Mouse (Mus musculus) E14TG2a.4 (cell line): Measurements from ENCODE around the gene Col25a1.

Source experiments
- H3K27me3 ChIP-seq: 2 replicates; pipeline ENCODE4 v1.6.1; 2014; ENCODE audit warnings: low read length, control low read depth; ENCODE audit not compliant: insufficient read depth
- H3K36me3 ChIP-seq: 2 replicates; pipeline ENCODE4 v1.6.1; 2014; ENCODE audit warnings: low read length, control low read depth; ENCODE audit not compliant: insufficient read depth
- H3K4me1 ChIP-seq: replicated peaks from 2 replicates; pipeline ENCODE4 v1.6.1; 2014; ENCODE audit warnings: low read depth, low read length, control low read depth
- H3K4me3 ChIP-seq: replicated peaks from 2 replicates; pipeline ENCODE4 v1.5.1; 2014; ENCODE audit warnings: mild to moderate bottlenecking, low read length
- H3K9me3 ChIP-seq: 2 replicates; pipeline ENCODE4 v1.6.1; 2014; ENCODE audit warnings: low read length, control low read depth
- CTCF ChIP-seq: conservative IDR thresholded peaks from 2 replicates; pipeline ENCODE4 v1.5.1; 2014; ENCODE audit warnings: low read length
- NANOG ChIP-seq: IDR thresholded peaks from 2 replicates; pipeline ENCODE4 v1.6.1; 2014; ENCODE audit warnings: borderline replicate concordance, low read length, mixed read lengths
- POU5F1 ChIP-seq: IDR thresholded peaks from 2 replicates; pipeline ENCODE4 v1.6.1; 2014; ENCODE audit warnings: low read length, borderline replicate concordance

The Col25a1 gene

DNA sequence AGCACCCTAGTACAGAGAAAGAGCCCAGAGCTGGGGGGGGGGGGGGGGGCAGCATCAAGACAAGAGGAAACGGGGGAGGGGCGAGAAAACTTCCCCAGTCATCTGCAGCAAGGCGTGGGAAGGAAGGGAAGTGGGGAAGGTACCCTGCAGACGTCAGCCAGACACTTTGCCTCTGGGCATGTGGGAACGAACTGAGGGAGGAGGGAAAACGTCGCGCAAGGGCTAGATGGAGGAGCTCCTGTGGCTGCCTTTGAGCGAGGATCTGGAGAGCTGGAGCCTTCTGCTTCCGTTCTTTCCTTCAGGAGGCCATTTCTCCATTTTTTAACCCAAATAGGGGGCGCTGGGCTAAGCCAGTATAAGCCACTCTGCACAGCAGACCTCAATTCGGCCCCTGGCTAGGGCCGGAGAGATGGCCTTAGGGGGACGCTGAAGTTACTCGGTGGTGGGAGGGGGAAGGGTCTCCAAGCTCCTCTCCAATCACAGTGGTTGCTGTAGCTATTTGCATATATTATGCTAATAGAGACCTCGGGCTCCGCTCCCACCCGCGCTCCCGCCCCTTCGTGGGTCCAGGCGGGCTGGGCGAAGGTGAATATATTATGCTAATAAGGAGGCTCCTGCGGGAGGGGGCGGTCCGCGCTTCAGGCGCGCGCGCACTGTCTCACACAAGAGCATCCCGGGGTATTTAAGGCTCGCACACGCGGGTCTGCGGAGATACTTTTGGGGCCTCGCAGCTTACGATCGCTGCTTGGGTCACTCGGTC is 49.1 kb downstream of the Col25a1 start:
- Histone ChIP-seq H3K9me3 (no peaks in the 10 kb centered on the region), H3K36me3 (no peaks in the 10 kb centered on the region), H3K4me3 (peak overlapping the region; percentile 78), H3K4me1 (peaks cover 17% of the 10 kb centered on the region), H3K27me3 (peaks cover 54% of the 10 kb centered on the region)
- TF ChIP-seq POU5F1: no peak
- no peak for TF ChIP-seq CTCF
- no peak for TF ChIP-seq NANOG

DNA sequence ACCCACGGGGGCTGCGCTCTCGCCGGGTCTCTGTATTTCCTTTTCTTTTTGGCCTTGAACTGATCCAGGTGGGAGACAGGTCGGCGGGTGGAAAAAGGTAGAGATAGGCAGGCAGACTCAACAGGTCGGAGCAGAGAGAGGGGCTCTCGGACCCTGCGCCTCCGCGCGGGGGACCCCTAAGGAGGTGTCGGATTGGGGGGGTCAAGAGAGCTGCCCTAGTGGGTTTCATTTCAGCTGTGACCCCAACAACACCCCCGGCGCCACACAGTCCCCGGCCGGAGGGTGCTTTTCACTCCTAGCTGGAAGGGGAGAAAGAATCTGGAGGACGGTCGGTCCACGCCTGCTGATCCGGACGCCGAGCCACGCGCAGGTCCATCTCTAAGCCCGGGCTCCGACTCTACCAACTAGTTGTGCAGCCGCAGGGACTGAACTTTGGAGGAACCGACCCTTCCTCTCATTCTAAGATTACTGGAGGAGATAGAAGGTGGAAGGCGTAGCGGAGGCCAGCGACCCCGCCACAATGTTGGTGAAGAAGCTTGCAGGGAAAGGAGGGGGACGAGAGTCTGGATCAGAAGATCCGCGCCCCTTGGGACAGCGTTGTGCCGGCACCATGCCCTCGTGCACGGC is 49.8 kb downstream of the Col25a1 start:
- Histone ChIP-seq H3K4me1 (peaks cover 17% of the 10 kb centered on the region), H3K4me3 (peak overlapping the region; percentile 78), H3K9me3 (no peaks in the 10 kb centered on the region), H3K27me3 (peaks cover 54% of the 10 kb centered on the region), H3K36me3 (no peaks in the 10 kb centered on the region)
- TF ChIP-seq CTCF (no peak), POU5F1 (no peak), NANOG (no peak)

DNA sequence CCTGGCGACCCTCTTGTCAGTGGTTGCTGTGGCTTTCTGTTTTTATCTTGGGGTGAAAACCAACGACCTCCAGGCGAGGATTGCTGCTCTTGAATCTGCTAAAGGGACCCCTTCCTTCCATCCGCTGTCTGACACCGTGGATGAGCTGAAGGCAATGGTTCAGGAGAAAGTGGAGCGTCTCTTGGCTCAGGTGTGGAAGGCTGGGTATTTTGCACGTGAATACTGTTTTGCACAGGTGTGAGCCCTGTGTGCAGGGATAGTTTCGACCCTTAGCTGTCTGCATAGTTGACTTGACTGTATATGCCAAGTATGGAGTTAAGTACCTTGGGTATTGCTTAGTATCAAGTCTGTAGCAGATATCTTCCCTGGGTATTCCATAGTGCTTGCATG is 50.3 kb downstream of the Col25a1 start:
- TF ChIP-seq POU5F1 (no peak), CTCF (no peak), NANOG (no peak)
- no peaks in the 10 kb centered on the region for H3K36me3 ChIP-seq
- peak overlapping the region; percentile 78 for H3K4me3 ChIP-seq
- no peaks in the 10 kb centered on the region for H3K9me3 ChIP-seq
- H3K27me3 ChIP-seq: peaks cover 54% of the 10 kb centered on the region
- H3K4me1 ChIP-seq: peaks cover 17% of the 10 kb centered on the region

DNA sequence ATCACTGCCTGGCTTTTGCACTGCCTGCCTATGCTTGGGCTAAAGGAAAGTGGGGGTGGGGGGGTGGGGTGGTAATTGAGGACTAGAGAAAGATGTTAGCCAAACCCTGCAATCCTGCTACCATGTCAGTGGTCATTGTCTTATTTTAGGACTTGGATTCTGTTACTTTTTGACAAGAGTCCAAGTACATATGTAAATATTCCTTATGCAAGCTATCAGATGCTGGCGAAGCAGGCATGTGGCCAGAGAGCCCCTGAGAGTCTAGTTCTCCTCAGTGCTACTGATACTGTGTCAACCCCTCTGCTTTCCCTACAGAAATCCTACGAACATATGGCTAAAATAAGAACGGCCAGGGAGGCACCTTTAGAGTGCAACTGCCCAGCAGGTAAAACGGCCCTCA is 51.1 kb downstream of the Col25a1 start:
- H3K4me1 ChIP-seq: peaks cover 17% of the 10 kb centered on the region
- H3K4me3 ChIP-seq: no peak overlapping the region
- peaks cover 53% of the 10 kb centered on the region for H3K27me3 ChIP-seq
- no peaks in the 10 kb centered on the region for H3K9me3 ChIP-seq
- no peak for TF ChIP-seq POU5F1
- no peaks in the 10 kb centered on the region for H3K36me3 ChIP-seq

DNA sequence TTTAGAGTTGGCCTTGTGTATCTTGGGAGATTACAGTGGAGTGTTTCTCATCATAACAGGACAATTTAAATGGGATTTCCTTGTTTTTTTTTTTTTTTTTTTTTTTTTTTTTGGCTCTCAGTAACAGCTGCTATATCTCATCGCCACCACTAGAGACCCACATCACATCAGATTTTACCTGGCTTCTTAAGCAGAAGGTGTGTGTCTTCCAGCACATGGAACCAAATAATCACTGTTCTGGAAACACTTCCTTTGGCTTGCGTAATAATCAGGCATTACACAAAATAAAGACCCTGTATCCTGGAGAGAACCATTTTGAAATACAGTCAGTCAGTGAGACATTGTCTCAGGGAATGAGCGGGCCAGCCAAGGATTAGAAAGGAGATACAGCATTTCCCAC is 53.8 kb downstream of the Col25a1 start:
- TF ChIP-seq CTCF (peak; percentile 47; the same call in 1 of the 2 replicates), NANOG (no peak), POU5F1 (no peak)
- H3K9me3 ChIP-seq: no peaks in the 10 kb centered on the region
- peaks cover 17% of the 10 kb centered on the region for H3K4me1 ChIP-seq
- H3K4me3 ChIP-seq: no peak overlapping the region
- H3K27me3 ChIP-seq: peaks cover 27% of the 10 kb centered on the region
- no peaks in the 10 kb centered on the region for H3K36me3 ChIP-seq

DNA sequence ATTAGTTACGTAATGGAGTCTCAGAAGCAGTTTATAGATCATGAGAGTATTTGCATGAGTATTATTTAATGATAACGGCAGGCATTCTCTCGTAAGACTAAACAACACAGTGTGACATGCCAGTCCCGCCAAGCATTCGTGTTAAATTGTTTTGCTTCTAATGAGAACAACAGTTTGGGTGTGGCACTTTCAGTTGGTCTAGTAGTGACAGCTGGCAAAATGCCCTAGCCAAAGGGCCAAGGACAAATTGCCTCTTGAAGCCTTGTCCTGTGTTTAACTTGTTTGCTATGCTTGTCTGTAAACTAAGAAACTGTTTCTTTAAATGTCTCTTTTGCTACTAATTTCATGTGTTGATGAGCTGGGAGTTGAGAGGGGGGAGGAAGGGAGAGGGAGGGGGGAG is 56.3 kb downstream of the Col25a1 start:
- TF ChIP-seq POU5F1 (no peak), NANOG (no peak)
- Histone ChIP-seq H3K27me3 (peaks cover 5% of the 10 kb centered on the region; the same call in 1 of the 2 replicates), H3K4me1 (no peaks in the 10 kb centered on the region), H3K4me3 (no peak overlapping the region), H3K36me3 (no peaks in the 10 kb centered on the region), H3K9me3 (no peaks in the 10 kb centered on the region)

DNA sequence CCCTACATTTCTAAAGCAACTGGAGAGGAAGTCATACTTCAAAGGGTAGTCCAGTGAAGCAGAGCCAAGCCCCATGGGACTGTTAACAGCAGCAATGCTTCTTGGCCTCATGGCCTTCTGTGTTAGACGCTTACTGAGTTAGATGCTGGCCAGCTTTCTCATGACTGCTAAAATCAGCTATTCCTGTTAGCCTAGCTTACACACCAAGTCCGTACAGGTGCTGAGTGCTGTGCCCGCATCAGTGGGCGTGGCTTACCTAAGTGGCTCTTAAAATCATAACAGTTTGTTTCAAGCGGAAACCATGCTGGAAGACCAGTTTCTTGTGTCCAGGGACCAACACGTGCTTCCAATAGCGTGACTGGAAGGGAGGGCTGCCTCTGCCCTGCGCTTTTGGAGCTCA is 62.1 kb downstream of the Col25a1 start:
- H3K36me3 ChIP-seq: no peaks in the 10 kb centered on the region
- H3K4me1 ChIP-seq: no peaks in the 10 kb centered on the region
- H3K4me3 ChIP-seq: no peak overlapping the region
- H3K9me3 ChIP-seq: no peaks in the 10 kb centered on the region
- H3K27me3 ChIP-seq: no peaks in the 10 kb centered on the region
- TF ChIP-seq CTCF (no peak), NANOG (no peak), POU5F1 (no peak)

DNA sequence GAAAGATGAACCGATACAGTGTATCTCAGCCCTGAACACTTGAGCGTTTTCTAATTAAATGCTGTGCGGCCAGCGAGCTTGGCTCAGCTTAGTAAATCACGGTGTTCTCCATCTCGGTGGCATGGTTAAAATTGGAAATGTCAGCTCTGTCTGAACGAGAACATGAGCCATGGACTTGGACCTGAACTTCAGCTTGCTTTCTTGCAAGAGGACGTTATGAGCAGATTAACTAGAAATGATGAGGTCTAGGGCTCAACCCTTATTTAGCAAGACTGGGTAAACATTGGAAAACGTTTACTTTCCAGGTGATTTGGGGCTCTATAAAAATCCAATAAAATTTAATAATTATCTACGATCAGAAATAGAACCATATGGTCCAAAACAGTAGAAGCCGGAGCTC is 83.3 kb downstream of the Col25a1 start:
- H3K36me3 ChIP-seq: no peaks in the 10 kb centered on the region

More for the DNA sequence above, 83.3 kb downstream of the Col25a1 start:
- Histone ChIP-seq H3K27me3 (no peaks in the 10 kb centered on the region), H3K9me3 (no peaks in the 10 kb centered on the region), H3K4me3 (no peak overlapping the region), H3K4me1 (no peaks in the 10 kb centered on the region)
- TF ChIP-seq POU5F1: no peak
- no peak for TF ChIP-seq NANOG
- TF ChIP-seq CTCF: no peak
